Mouse (Mus musculus) heart, adult 2 months (tissue): ENCODE measurements around the gene Cacna1e.

ENCODE experiments used
- CTCF ChIP-seq: fragments of 200-600 bp; IDR thresholded peaks from 2 replicates; pipeline ENCODE4 v1.8.1; 2022; ENCODE audit warnings: antibody characterized with exemption, mild to moderate bottlenecking, moderate library complexity
- POLR2A ChIP-seq: fragments of 200-500 bp; IDR thresholded peaks from 2 replicates; pipeline ENCODE4 v1.6.1; 2011; ENCODE audit warnings: mild to moderate bottlenecking, low read depth, low read length, control low read depth; ENCODE audit not compliant: insufficient read depth

GRCm38 (mm10) chr1:154799257-154799656 is 85.0 kb downstream of the Cacna1e start:
- TF ChIP-seq POLR2A (no peak), CTCF (no peak)
